Mouse (Mus musculus): Measurements from ENCODE around the gene St6galnac3. TPM values are rescaled to one million over a fixed set of nuclear protein-coding genes. Genes with fewer than 3 reads are reported as not detected.
"Not testable (repeated sequence)": the region's sequence is repeated elsewhere in the genome, so short reads cannot be mapped to it uniquely, and the experiment has no call there.

St6galnac3 gene
- 23.0 and 23.5 TPM in 2 replicates for polyA plus RNA-seq (2015; fragmentation: Nextera tagmentation; extraction: Ambion mirVana)

- peak; percentile 99 for ATAC-seq (ENCODE audit: low FRiP score)
- H3K9me3 ChIP-seq (replicated peaks) = no peaks in the 10 kb centered on the region
- H3K4me1 ChIP-seq = peaks cover 28% of the 10 kb centered on the region
- peak within 1 kb of the TSS; percentile 86 for H3K9ac ChIP-seq (replicated peaks)
- H3K36me3 ChIP-seq = no peaks in the 10 kb centered on the region
- no peaks in the 10 kb centered on the region for H3K27me3 ChIP-seq (replicated peaks)
- H3K4me2 ChIP-seq = peak within 1 kb of the TSS; percentile 91
- WGBS = 3% methylated on average over 52 of the region's 56 CpGs
- H3K27ac ChIP-seq (replicated peaks) = peak within 1 kb of the TSS; percentile 89
- H3K4me3 ChIP-seq (replicated peaks) = peak within 1 kb of the TSS; percentile 63
These were observed at the start of gene St6galnac3 for GRCm38 (mm10) chr3:153724701-153725668. St6galnac3 (minus strand) TSS chr3:153725174.

DNA sequence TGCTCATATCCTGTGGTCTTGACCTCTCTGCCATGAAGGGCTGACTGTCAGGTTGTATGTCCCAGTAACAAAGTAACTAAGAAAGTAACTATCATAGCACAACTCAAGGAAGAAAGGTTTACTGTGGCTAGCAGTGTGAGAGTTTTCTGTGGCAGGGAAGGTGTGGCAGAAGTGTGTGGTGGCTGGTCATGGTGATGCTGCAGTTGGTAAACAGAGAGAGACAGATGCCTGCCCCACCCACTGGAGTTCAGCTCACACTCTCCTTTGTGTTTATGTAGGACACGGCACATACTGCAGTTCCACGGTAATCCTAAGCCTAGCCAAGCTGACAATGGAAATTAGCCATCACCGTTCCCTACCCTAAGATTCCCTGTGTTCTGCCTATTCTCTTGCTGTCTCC lies 49.6 kb upstream of the St6galnac3 start:
- H3K4me1 ChIP-seq = no peaks in the 10 kb centered on the region
- H3K27me3 ChIP-seq (replicated peaks) = 0 out of 2 replicates have a peak, but pooled peaks cover 4% of the 10 kb centered on the region
- no peaks in the 10 kb centered on the region for H3K36me3 ChIP-seq
- H3K9ac ChIP-seq (replicated peaks) = no peak overlapping the region
- no peak overlapping the region for H3K4me3 ChIP-seq (replicated peaks)
- H3K27ac ChIP-seq (replicated peaks) = no peak overlapping the region
- ATAC-seq (ENCODE audit: low FRiP score) = no peak
- WGBS = 89% methylated on average over 3 of the region's 3 CpGs
- H3K9me3 ChIP-seq (replicated peaks) = no peaks in the 10 kb centered on the region
- no peak overlapping the region for H3K4me2 ChIP-seq

- ATAC-seq (ENCODE audit: low FRiP score) = no peak
- H3K9me3 ChIP-seq (replicated peaks) = no peaks in the 10 kb centered on the region
- 0 out of 2 replicates have a peak, but pooled peaks cover 4% of the 10 kb centered on the region for H3K27me3 ChIP-seq (replicated peaks)
- no peak overlapping the region for H3K27ac ChIP-seq (replicated peaks)
- WGBS = 85% methylated on average over 4 of the region's 4 CpGs
- H3K4me3 ChIP-seq (replicated peaks) = no peak overlapping the region
- H3K4me2 ChIP-seq = no peak overlapping the region
- H3K36me3 ChIP-seq = no peaks in the 10 kb centered on the region
- no peak overlapping the region for H3K9ac ChIP-seq (replicated peaks)
- H3K4me1 ChIP-seq = no peaks in the 10 kb centered on the region
These were observed 46.5 kb upstream of the St6galnac3 start for GRCm38 (mm10) chr3:153771479-153771878.

GRCm38 (mm10) chr3:153770573-153770972 lies 45.6 kb upstream of the St6galnac3 start:
- no peak overlapping the region for H3K9ac ChIP-seq (replicated peaks)
- H3K4me2 ChIP-seq = no peak overlapping the region
- H3K4me1 ChIP-seq = no peaks in the 10 kb centered on the region
- no peak for ATAC-seq (ENCODE audit: low FRiP score)
- WGBS = 30% methylated on average over 7 of the region's 7 CpGs
- no peak overlapping the region for H3K27ac ChIP-seq (replicated peaks)
- 0 out of 2 replicates have a peak, but pooled peaks cover 4% of the 10 kb centered on the region for H3K27me3 ChIP-seq (replicated peaks)
- H3K4me3 ChIP-seq (replicated peaks) = no peak overlapping the region
- no peaks in the 10 kb centered on the region for H3K9me3 ChIP-seq (replicated peaks)
- H3K36me3 ChIP-seq = no peaks in the 10 kb centered on the region

DNA sequence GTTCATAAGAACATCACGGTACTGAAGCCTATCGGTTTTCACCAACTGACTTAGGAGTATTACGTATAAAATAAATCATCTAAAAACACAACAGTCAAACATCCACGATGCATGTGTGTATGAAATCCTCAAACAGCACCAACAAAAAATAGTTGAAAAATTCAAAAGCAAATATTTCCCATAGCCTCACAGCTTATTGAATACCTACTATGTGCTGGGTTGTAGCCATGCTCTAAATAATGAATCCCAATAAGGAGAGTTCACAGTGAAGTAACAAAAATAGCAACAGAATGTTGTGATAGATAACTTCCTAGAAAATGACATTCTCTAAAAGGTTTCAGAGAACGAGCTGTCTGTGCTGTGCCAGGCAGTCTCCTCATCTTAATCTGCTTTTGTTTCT lies 44.2 kb upstream of the St6galnac3 start:
- H3K27ac ChIP-seq (replicated peaks) = no peak overlapping the region
- no peak overlapping the region for H3K9ac ChIP-seq (replicated peaks)
- H3K4me2 ChIP-seq = no peak overlapping the region
- H3K4me1 ChIP-seq = no peaks in the 10 kb centered on the region
- H3K9me3 ChIP-seq (replicated peaks) = no peaks in the 10 kb centered on the region
- no peaks in the 10 kb centered on the region for H3K36me3 ChIP-seq
- no peak overlapping the region for H3K4me3 ChIP-seq (replicated peaks)
- 89% methylated on average over 5 of the region's 5 CpGs for WGBS
- no peak for ATAC-seq (ENCODE audit: low FRiP score)
- 0 out of 2 replicates have a peak, but pooled peaks cover 4% of the 10 kb centered on the region for H3K27me3 ChIP-seq (replicated peaks)

DNA sequence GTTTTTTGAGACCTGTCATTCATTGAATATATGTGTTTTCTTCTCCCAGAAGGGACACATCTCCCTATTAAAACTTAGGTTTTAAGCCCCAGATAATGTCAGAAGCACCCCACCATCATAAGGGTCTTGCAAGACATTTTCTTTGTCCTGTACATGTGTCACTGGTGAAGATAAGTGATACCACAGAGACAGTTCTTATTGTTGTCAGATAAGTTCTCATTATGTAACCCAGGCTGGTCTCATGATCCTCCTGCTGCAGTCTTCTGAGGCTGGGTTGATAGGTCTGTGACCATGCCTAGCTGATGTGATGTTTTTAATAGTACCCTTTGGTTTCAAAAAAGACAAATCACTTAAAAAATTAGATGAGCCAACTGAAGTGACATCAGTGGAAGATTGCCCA lies 40.2 kb upstream of the St6galnac3 start:
- no peaks in the 10 kb centered on the region for H3K36me3 ChIP-seq
- H3K27ac ChIP-seq (replicated peaks) = no peak overlapping the region
- no peak overlapping the region for H3K9ac ChIP-seq (replicated peaks)
- no peaks in the 10 kb centered on the region for H3K4me1 ChIP-seq
- no peak overlapping the region for H3K4me3 ChIP-seq (replicated peaks)
- H3K4me2 ChIP-seq = no peak overlapping the region
- no peaks in the 10 kb centered on the region for H3K27me3 ChIP-seq (replicated peaks)
- no peaks in the 10 kb centered on the region for H3K9me3 ChIP-seq (replicated peaks)
- ATAC-seq (ENCODE audit: low FRiP score) = no peak

- no peaks in the 10 kb centered on the region for H3K36me3 ChIP-seq
- ATAC-seq (ENCODE audit: low FRiP score) = no peak
- no peak overlapping the region for H3K4me3 ChIP-seq (replicated peaks)
- no peaks in the 10 kb centered on the region for H3K27me3 ChIP-seq (replicated peaks)
- no peak overlapping the region for H3K4me2 ChIP-seq
- no peaks in the 10 kb centered on the region for H3K9me3 ChIP-seq (replicated peaks)
- H3K27ac ChIP-seq (replicated peaks) = no peak overlapping the region
- 29% methylated on average over 5 of the region's 5 CpGs for WGBS
- no peak overlapping the region for H3K9ac ChIP-seq (replicated peaks)
- no peaks in the 10 kb centered on the region for H3K4me1 ChIP-seq
These were observed 39.8 kb upstream of the St6galnac3 start for GRCm38 (mm10) chr3:153764760-153765159.

GRCm38 (mm10) chr3:153761171-153761570 lies 36.2 kb upstream of the St6galnac3 start:
- H3K27me3 ChIP-seq (replicated peaks) = no peaks in the 10 kb centered on the region
- no peaks in the 10 kb centered on the region for H3K9me3 ChIP-seq (replicated peaks)
- no peaks in the 10 kb centered on the region for H3K4me1 ChIP-seq
- no peak for ATAC-seq (ENCODE audit: low FRiP score)
- H3K4me3 ChIP-seq (replicated peaks) = no peak overlapping the region
- H3K27ac ChIP-seq (replicated peaks) = no peak overlapping the region
- H3K9ac ChIP-seq (replicated peaks) = no peak overlapping the region
- no peaks in the 10 kb centered on the region for H3K36me3 ChIP-seq
- WGBS = 88% methylated on average over 17 of the region's 17 CpGs
- no peak overlapping the region for H3K4me2 ChIP-seq

DNA sequence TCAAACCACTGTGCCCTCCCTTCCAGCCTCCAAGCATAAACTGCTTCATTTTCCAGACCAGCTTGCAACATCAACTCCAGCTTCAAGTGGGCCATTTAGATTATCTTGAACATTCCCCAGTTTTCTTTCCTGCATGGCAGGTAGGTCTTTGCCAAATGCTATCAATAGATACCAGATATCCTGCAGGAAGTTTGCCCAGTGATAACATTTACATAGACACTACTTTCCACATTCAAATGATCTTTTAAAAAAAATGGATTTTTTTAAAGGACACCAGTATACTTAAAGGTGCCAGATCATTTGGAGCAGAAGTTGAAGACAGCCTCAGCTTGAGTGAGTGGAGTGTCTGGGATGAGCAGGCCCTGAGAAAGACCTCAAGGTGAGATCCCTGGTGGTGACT lies 34.3 kb upstream of the St6galnac3 start:
- no peaks in the 10 kb centered on the region for H3K27me3 ChIP-seq (replicated peaks)
- no peak for ATAC-seq (ENCODE audit: low FRiP score)
- H3K9ac ChIP-seq (replicated peaks) = no peak overlapping the region
- no peaks in the 10 kb centered on the region for H3K9me3 ChIP-seq (replicated peaks)
- no peak overlapping the region for H3K4me3 ChIP-seq (replicated peaks)
- no peak overlapping the region for H3K4me2 ChIP-seq
- H3K36me3 ChIP-seq = no peaks in the 10 kb centered on the region
- no peak overlapping the region for H3K27ac ChIP-seq (replicated peaks)
- no peaks in the 10 kb centered on the region for H3K4me1 ChIP-seq

DNA sequence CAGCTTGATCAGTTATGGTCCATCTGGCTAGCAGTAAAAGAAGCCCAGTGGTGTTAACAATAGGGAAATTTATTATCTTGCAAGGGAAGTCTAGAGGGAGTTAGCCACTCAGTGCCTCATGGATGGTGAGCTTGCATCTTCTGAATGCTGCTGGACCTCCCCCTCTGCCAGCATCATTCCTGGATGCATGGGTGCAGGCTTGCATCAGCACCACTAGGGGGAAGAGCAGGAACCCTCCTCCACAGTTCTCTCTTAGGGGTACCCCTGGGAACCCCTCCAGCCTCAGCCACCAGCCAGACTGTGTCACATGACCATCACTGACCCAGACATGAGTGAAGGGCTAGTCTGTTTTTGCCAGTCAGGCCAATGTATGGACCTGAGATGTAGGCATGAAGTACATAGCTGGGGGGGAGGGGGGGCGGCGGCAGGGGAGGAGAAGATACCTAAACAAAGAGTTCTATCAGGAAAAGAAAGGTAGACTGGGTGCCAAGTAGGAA lies 31.6 kb upstream of the St6galnac3 start:
- no peaks in the 10 kb centered on the region for H3K4me1 ChIP-seq
- no peak overlapping the region for H3K9ac ChIP-seq (replicated peaks)
- H3K4me2 ChIP-seq = no peak overlapping the region
- H3K36me3 ChIP-seq = no peaks in the 10 kb centered on the region
- H3K27me3 ChIP-seq (replicated peaks) = no peaks in the 10 kb centered on the region
- no peak overlapping the region for H3K4me3 ChIP-seq (replicated peaks)
- 96% methylated on average over 2 of the region's 2 CpGs for WGBS
- H3K27ac ChIP-seq (replicated peaks) = no peak overlapping the region
- no peaks in the 10 kb centered on the region for H3K9me3 ChIP-seq (replicated peaks)
- ATAC-seq (ENCODE audit: low FRiP score) = no peak

GRCm38 (mm10) chr3:153755785-153756326 lies 30.9 kb upstream of the St6galnac3 start:
- not testable (repeated sequence) for H3K9ac ChIP-seq (replicated peaks); H3K27me3 ChIP-seq (replicated peaks); H3K4me3 ChIP-seq (replicated peaks); H3K4me2 ChIP-seq; H3K27ac ChIP-seq (replicated peaks); ATAC-seq (ENCODE audit: low FRiP score); H3K9me3 ChIP-seq (replicated peaks); H3K36me3 ChIP-seq; H3K4me1 ChIP-seq
- WGBS = 81% methylated on average over 14 of the region's 14 CpGs

DNA sequence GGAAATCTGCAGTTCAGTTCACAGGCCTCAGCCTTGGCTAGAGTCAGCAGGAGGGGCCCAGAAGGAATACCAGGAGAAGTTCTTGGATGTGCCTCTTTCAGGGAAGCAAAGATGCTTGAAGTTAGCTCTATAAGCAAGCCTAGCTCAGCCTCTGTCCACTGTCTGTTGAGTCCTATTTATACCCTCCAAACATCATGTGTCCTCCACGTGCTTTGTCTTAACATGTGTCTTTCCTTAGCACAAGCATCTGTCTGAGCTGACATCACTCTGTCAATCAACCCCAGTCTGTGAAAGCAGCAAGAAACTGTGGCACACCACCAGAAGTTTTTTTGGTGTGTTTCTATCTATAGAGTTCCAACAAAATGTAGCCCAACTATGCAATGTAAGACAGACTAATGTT lies 26.5 kb upstream of the St6galnac3 start:
- Histone ChIP-seq H3K9ac (replicated peaks) (no peak overlapping the region), H3K4me3 (replicated peaks) (no peak overlapping the region), H3K9me3 (replicated peaks) (no peaks in the 10 kb centered on the region), H3K4me1 (no peaks in the 10 kb centered on the region), H3K27ac (replicated peaks) (no peak overlapping the region), H3K27me3 (replicated peaks) (no peaks in the 10 kb centered on the region), H3K36me3 (no peaks in the 10 kb centered on the region), H3K4me2 (no peak overlapping the region)
- 86% methylated on average over 1 of the region's 1 CpGs for WGBS
- no peak for ATAC-seq (ENCODE audit: low FRiP score)

All from neural tube, embryonic 15.5 days (tissue).